Mouse (Mus musculus) thymus, adult 2 months (tissue): ENCODE measurements around the gene Fate1.

Experiments used
- CTCF ChIP-seq: fragments of 200-500 bp; IDR thresholded peaks from 2 replicates; pipeline ENCODE4 v1.5.1; 2012; ENCODE audit warnings: mild to moderate bottlenecking, control low read depth, low read length, moderate library complexity, borderline replicate concordance; ENCODE audit not compliant: control insufficient read depth, poor library complexity, insufficient read depth; ENCODE audit errors: extremely low read depth
- POLR2A ChIP-seq: fragments of 200-500 bp; IDR thresholded peaks from 2 replicates; pipeline ENCODE4 v1.6.1; 2012; ENCODE audit warnings: mild to moderate bottlenecking, low read length, control low read depth, moderate library complexity; ENCODE audit not compliant: control insufficient read depth, poor library complexity, insufficient read depth; ENCODE audit errors: extremely low read depth

GRCm38 (mm10) chrX:71968816-71969215 lies 4.0 kb upstream of the Fate1 start:
- TF ChIP-seq CTCF (no peak), POLR2A (no peak)
